Mouse (Mus musculus) kidney, adult 2 months (tissue): ENCODE results near the gene Zyg11b.

Experiments used
- CTCF ChIP-seq: fragments of 200-500 bp; conservative IDR thresholded peaks from 2 replicates; pipeline ENCODE4 v1.5.1; 2011; ENCODE audit warnings: low read depth, mild to moderate bottlenecking, control low read depth, low read length, moderate library complexity, mixed read lengths; ENCODE audit not compliant: insufficient read depth, insufficient read length
- POLR2A ChIP-seq: fragments of 200-500 bp; IDR thresholded peaks from one replicate; pipeline ENCODE4 v1.6.1; 2011; ENCODE audit warnings: low read depth, low read length, control low read depth

DNA sequence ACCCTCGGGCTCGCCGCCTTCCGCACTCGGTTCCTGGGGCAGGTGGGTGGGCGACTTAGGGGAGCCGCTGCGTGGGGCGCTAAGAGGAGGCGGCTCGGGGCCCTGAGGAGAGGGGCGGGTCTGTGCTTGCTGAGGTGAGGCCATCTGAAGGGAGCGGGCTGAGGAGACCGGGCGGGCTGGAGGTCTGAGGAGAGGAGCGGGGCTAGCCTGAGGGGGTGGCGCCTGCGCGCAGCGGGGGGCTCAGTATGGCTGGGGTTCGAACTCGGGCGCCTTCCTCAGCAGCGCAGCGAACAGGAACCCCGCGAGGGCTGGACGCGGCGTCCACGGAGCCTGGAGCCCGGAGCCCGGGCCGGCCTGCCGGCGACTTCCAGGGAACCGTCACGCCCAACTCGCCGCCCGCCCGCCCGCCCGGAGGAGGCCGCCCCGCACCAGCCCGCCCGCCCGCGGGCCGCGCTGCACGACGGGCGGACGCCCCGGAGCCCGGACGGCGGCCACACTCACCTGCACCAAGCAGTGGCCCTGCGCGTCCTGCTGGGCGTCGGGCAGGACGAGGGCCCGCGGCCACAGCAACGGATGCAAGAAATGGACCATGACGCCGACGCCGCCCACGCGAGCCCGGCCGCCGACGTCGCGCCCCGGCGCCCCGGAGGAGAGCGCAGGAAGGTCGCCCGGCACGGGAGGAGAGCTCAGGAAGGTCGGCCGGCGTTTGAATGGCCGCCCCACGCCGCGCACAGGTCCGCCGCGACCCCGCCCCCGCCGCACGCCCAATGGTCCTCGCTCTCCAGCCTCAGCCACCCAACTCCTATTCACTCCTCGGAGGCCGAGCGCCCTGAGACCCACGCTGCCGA lies 83.3 kb downstream of the Zyg11b start, which contains the start of gene Zyg11a:
- no peak for TF ChIP-seq POLR2A
- TF ChIP-seq CTCF, result no peak
